Mouse (Mus musculus) neural tube, embryonic 11.5 days (tissue): ENCODE results near the gene Blzf1. TPM values are rescaled to one million over a fixed set of nuclear protein-coding genes. Genes with fewer than 3 reads are reported as not detected.
A peak's percentile ranks its signal among the peaks of the same experiment; 100 is the strongest.

ENCODE experiments used
- ATAC-seq: fragments of 200-750 bp; cut with Nextera tagmentation; 2 replicates; pipeline ENCODE4 v1.8.0; 2017; ENCODE audit warnings: moderate number of reproducible peaks, mild to moderate bottlenecking, moderate TSS enrichment, moderate library complexity; ENCODE audit not compliant: insufficient read depth, low FRiP score, low TSS enrichment
- DNase-seq: peaks from one replicate; pipeline ENCODE4 v3.0.0-alpha.2; 2015; ENCODE audit warnings: low spot score
- H3K27ac ChIP-seq: fragments of 300-500 bp; sonication (generic); 2 replicates; pipeline ENCODE4 v1.5.1; 2014; ENCODE audit warnings: low read depth, mild to moderate bottlenecking, low read length
- H3K27me3 ChIP-seq: fragments of 300-500 bp; sonication (generic); 2 replicates; pipeline ENCODE4 v1.6.1; 2014; ENCODE audit warnings: mild to moderate bottlenecking, low read length, mixed read lengths; ENCODE audit not compliant: control insufficient read depth, insufficient read depth
- H3K36me3 ChIP-seq: fragments of 300-500 bp; sonication (generic); 2 replicates; pipeline ENCODE4 v1.6.1; 2014; ENCODE audit warnings: mild to moderate bottlenecking, low read length, moderate library complexity, mixed read lengths; ENCODE audit not compliant: control insufficient read depth, insufficient read depth
- H3K4me1 ChIP-seq: fragments of 300-500 bp; sonication (generic); 2 replicates; pipeline ENCODE4 v1.6.1; 2014; ENCODE audit warnings: low read length, mixed read lengths; ENCODE audit not compliant: control insufficient read depth, insufficient read depth
- H3K4me2 ChIP-seq: fragments of 300-500 bp; sonication (generic); 2 replicates; pipeline ENCODE4 v1.6.1; 2014; ENCODE audit warnings: low read depth, mild to moderate bottlenecking, moderate library complexity
- H3K4me3 ChIP-seq: fragments of 300-500 bp; sonication (generic); 2 replicates; pipeline ENCODE4 v1.5.1; 2014; ENCODE audit warnings: low read depth, low read length
- H3K9ac ChIP-seq: fragments of 300-500 bp; sonication (generic); 2 replicates; pipeline ENCODE4 v1.6.1; 2014; ENCODE audit warnings: mild to moderate bottlenecking, low read length
- H3K9me3 ChIP-seq: fragments of 300-500 bp; sonication (generic); 2 replicates; pipeline ENCODE4 v1.6.1; 2016; ENCODE audit warnings: low read length; ENCODE audit not compliant: control insufficient read depth
- WGBS: fragments of 180-500 bp; shearing (Covaris S2); extraction: QIAGEN DNeasy Blood & Tissue Kit; methylation state at CpG from one replicate; pipeline ENCODE4 v1.1.7; 2014; 5-methylcytosine and 5-hydroxymethylcytosine counted together
- polyA plus RNA-seq: library from polyadenylated mRNA; unstranded; fragments of >200 nt; fragmentation: Nextera tagmentation; extraction: Ambion mirVana; gene quantifications from 2 replicates; pipeline ENCODE4 v1.2.1, GENCODE M21; 2014

Gene Blzf1
- 28.3 and 28.9 TPM in 2 replicates for polyA plus RNA-seq

- no peaks in the 10 kb centered on the region for H3K27me3 ChIP-seq
- no peak within 1 kb of the TSS for H3K27ac ChIP-seq
- DNase-seq = peak; percentile 98
- no peaks in the 10 kb centered on the region for H3K4me1 ChIP-seq
- no peaks in the 10 kb centered on the region for H3K36me3 ChIP-seq
- under 1% methylated on average over 35 of the region's 35 CpGs for WGBS
- peak; percentile 99 for ATAC-seq
- peak within 1 kb of the TSS; percentile 80 for H3K4me3 ChIP-seq
- peak within 1 kb of the TSS; percentile 62 for H3K4me2 ChIP-seq
- H3K9me3 ChIP-seq = no peaks in the 10 kb centered on the region
- H3K9ac ChIP-seq = peak within 1 kb of the TSS; percentile 75
Measured at GRCm38 (mm10) chr1:164307124-164307751, at the start of gene Blzf1. Blzf1 (minus strand) TSS chr1:164307489.

- 47% methylated on average over 3 of the region's 3 CpGs for WGBS
- H3K4me3 ChIP-seq = no peak overlapping the region
- no peaks in the 10 kb centered on the region for H3K4me1 ChIP-seq
- H3K36me3 ChIP-seq = no peaks in the 10 kb centered on the region
- H3K27ac ChIP-seq = no peak overlapping the region
- H3K4me2 ChIP-seq = no peak overlapping the region
- peak; percentile 41; the same call in 1 of the 2 replicates for ATAC-seq
- H3K9ac ChIP-seq = no peak overlapping the region
- no peaks in the 10 kb centered on the region for H3K9me3 ChIP-seq
- no peaks in the 10 kb centered on the region for H3K27me3 ChIP-seq
- DNase-seq = no peak
Measured at GRCm38 (mm10) chr1:164353443-164353842, 46.2 kb upstream of the Blzf1 start.

- peaks cover 2% of the 10 kb centered on the region; the same call in 1 of the 2 replicates for H3K36me3 ChIP-seq
- no peak for DNase-seq
- no peaks in the 10 kb centered on the region for H3K9me3 ChIP-seq
- no peak for ATAC-seq
- H3K4me3 ChIP-seq = no peak overlapping the region
- no peaks in the 10 kb centered on the region for H3K27me3 ChIP-seq
- no peak overlapping the region for H3K9ac ChIP-seq
- WGBS = 87% methylated on average over 3 of the region's 3 CpGs
- no peak overlapping the region for H3K27ac ChIP-seq
- no peaks in the 10 kb centered on the region for H3K4me1 ChIP-seq
- no peak overlapping the region for H3K4me2 ChIP-seq
Measured at GRCm38 (mm10) chr1:164342161-164342560, 34.9 kb upstream of the Blzf1 start.

GRCm38 (mm10) chr1:164335846-164336245 is 28.6 kb upstream of the Blzf1 start:
- Histone ChIP-seq H3K9me3 (no peaks in the 10 kb centered on the region), H3K36me3 (no peaks in the 10 kb centered on the region), H3K4me1 (no peaks in the 10 kb centered on the region), H3K27me3 (no peaks in the 10 kb centered on the region), H3K9ac (no peak overlapping the region), H3K4me2 (no peak overlapping the region), H3K27ac (no peak overlapping the region), H3K4me3 (no peak overlapping the region)
- ATAC-seq (no peak), DNase-seq (no peak)
- 87% methylated on average over 4 of the region's 4 CpGs for WGBS

GRCm38 (mm10) chr1:164335435-164335834 is 28.1 kb upstream of the Blzf1 start:
- no peaks in the 10 kb centered on the region for H3K36me3 ChIP-seq
- H3K4me3 ChIP-seq = no peak overlapping the region
- H3K9ac ChIP-seq = no peak overlapping the region
- no peaks in the 10 kb centered on the region for H3K4me1 ChIP-seq
- no peak for ATAC-seq
- no peaks in the 10 kb centered on the region for H3K9me3 ChIP-seq
- H3K27ac ChIP-seq = no peak overlapping the region
- no peak for DNase-seq
- WGBS = 90% methylated on average over 3 of the region's 3 CpGs
- H3K4me2 ChIP-seq = no peak overlapping the region
- H3K27me3 ChIP-seq = no peaks in the 10 kb centered on the region

GRCm38 (mm10) chr1:164332559-164332958 is 25.3 kb upstream of the Blzf1 start:
- H3K9me3 ChIP-seq = no peaks in the 10 kb centered on the region
- WGBS = 87% methylated on average over 11 of the region's 11 CpGs
- H3K4me3 ChIP-seq = no peak overlapping the region

GRCm38 (mm10) chr1:164327764-164328163 is 20.5 kb upstream of the Blzf1 start:
- Histone ChIP-seq H3K4me3 (no peak overlapping the region), H3K36me3 (no peaks in the 10 kb centered on the region), H3K4me2 (no peak overlapping the region), H3K27me3 (no peaks in the 10 kb centered on the region), H3K4me1 (no peaks in the 10 kb centered on the region), H3K9me3 (no peaks in the 10 kb centered on the region), H3K27ac (no peak overlapping the region), H3K9ac (no peak overlapping the region)
- no peak for ATAC-seq
- no peak for DNase-seq
- 79% methylated on average over 7 of the region's 7 CpGs for WGBS

More at GRCm38 (mm10) chr1:164332559-164332958, 25.3 kb upstream of the Blzf1 start:
- Histone ChIP-seq H3K27me3 (no peaks in the 10 kb centered on the region), H3K4me1 (no peaks in the 10 kb centered on the region), H3K36me3 (no peaks in the 10 kb centered on the region), H3K4me2 (no peak overlapping the region), H3K9ac (no peak overlapping the region), H3K27ac (no peak overlapping the region)
- ATAC-seq (no peak), DNase-seq (no peak)

GRCm38 (mm10) chr1:164326600-164327155 is 19.4 kb upstream of the Blzf1 start:
- no peak overlapping the region for H3K27ac ChIP-seq
- WGBS = 72% methylated on average over 6 of the region's 6 CpGs
- H3K4me3 ChIP-seq = no peak overlapping the region
- H3K4me1 ChIP-seq = no peaks in the 10 kb centered on the region
- H3K36me3 ChIP-seq = no peaks in the 10 kb centered on the region
- H3K27me3 ChIP-seq = no peaks in the 10 kb centered on the region
- H3K9ac ChIP-seq = no peak overlapping the region
- no peak overlapping the region for H3K4me2 ChIP-seq
- ATAC-seq (0 out of 2 replicates have a peak, but pooled peaks have one; percentile 45), DNase-seq (no peak)
- H3K9me3 ChIP-seq = no peaks in the 10 kb centered on the region

GRCm38 (mm10) chr1:164324878-164325277 is 17.6 kb upstream of the Blzf1 start:
- DNase-seq (no peak), ATAC-seq (no peak)
- no peaks in the 10 kb centered on the region for H3K4me1 ChIP-seq
- H3K4me3 ChIP-seq = no peak overlapping the region
- H3K9me3 ChIP-seq = no peaks in the 10 kb centered on the region
- no peak overlapping the region for H3K4me2 ChIP-seq
- H3K9ac ChIP-seq = no peak overlapping the region
- 98% methylated on average over 2 of the region's 2 CpGs for WGBS
- no peak overlapping the region for H3K27ac ChIP-seq
- no peaks in the 10 kb centered on the region for H3K27me3 ChIP-seq
- no peaks in the 10 kb centered on the region for H3K36me3 ChIP-seq
